Mouse (Mus musculus) heart, postnatal 0 days (tissue): ENCODE results near the gene Cdk5r1. TPM values are rescaled to one million over a fixed set of nuclear protein-coding genes. Genes with fewer than 3 reads are reported as not detected.

ENCODE experiments used
- ATAC-seq: fragments of 200-750 bp; cut with Nextera tagmentation; 2 replicates; pipeline ENCODE4 v1.8.0; 2017; ENCODE audit warnings: low read depth, moderate number of reproducible peaks, moderate library complexity; ENCODE audit not compliant: insufficient read depth
- DNase-seq: peaks from one replicate; pipeline ENCODE4 v3.0.0-alpha.2; 2016; ENCODE audit warnings: low spot score
- H3K27ac ChIP-seq: fragments of 300-500 bp; sonication (generic); 2 replicates; pipeline ENCODE4 v1.5.1; 2014; ENCODE audit warnings: low read depth, mild to moderate bottlenecking
- H3K27me3 ChIP-seq: fragments of 300-500 bp; sonication (generic); 2 replicates; pipeline ENCODE4 v1.6.1; 2014; ENCODE audit warnings: low read length, mixed read lengths; ENCODE audit not compliant: control insufficient read depth, insufficient read depth
- H3K36me3 ChIP-seq: fragments of 300-500 bp; sonication (generic); replicated peaks from 2 replicates; pipeline ENCODE4 v1.6.1; 2014; ENCODE audit warnings: low read length, mixed read lengths; ENCODE audit not compliant: control insufficient read depth, insufficient read depth
- H3K4me1 ChIP-seq: fragments of 300-500 bp; sonication (generic); 2 replicates; pipeline ENCODE4 v1.6.1; 2014; ENCODE audit warnings: antibody characterized with exemption; ENCODE audit not compliant: control insufficient read depth, insufficient read depth
- H3K4me2 ChIP-seq: fragments of 300-500 bp; sonication (generic); 2 replicates; pipeline ENCODE4 v1.6.1; 2014; ENCODE audit warnings: low read depth, mild to moderate bottlenecking, low read length, moderate library complexity
- H3K4me3 ChIP-seq: fragments of 300-500 bp; sonication (generic); 2 replicates; pipeline ENCODE4 v1.5.1; 2014; ENCODE audit warnings: low read depth, low read length
- H3K9ac ChIP-seq: fragments of 300-500 bp; sonication (generic); replicated peaks from 2 replicates; pipeline ENCODE4 v1.6.1; 2014; ENCODE audit warnings: low read depth, low read length, mixed read lengths
- H3K9me3 ChIP-seq: fragments of 300-500 bp; sonication (generic); replicated peaks from 2 replicates; pipeline ENCODE4 v1.6.1; 2016; ENCODE audit warnings: low read length; ENCODE audit not compliant: control insufficient read depth
- CTCF ChIP-seq: IDR thresholded peaks from 2 replicates; pipeline ENCODE4 v1.5.1; 2016; ENCODE audit warnings: antibody characterized with exemption, control low read depth, low read depth
- EP300 ChIP-seq: IDR thresholded peaks from 2 replicates; pipeline ENCODE4 v1.6.1; 2016; ENCODE audit warnings: antibody characterized with exemption, low read depth
- WGBS: fragments of 180-500 bp; shearing (Covaris S2); extraction: QIAGEN DNeasy Blood & Tissue Kit; methylation state at CpG from one replicate; pipeline ENCODE4 v1.1.7; 2014; 5-methylcytosine and 5-hydroxymethylcytosine counted together
- polyA plus RNA-seq: library from polyadenylated mRNA; unstranded; fragments of >200 nt; fragmentation: Nextera tagmentation; extraction: Ambion mirVana; gene quantifications from 2 replicates; pipeline ENCODE4 v1.2.1, GENCODE M21; 2015
- total RNA-seq: library from RNA; depleted of rRNA; stranded (reverse); fragments of >200 nt; gene quantifications from 2 replicates; pipeline ENCODE4 v1.2.3, GENCODE M21; 2014; ENCODE audit warnings: low replicate concordance

Gene Cdk5r1
- total and polyA plus RNA-seq, 2 experiments from 2014 or later: 0.31 to 0.33 TPM

DNA sequence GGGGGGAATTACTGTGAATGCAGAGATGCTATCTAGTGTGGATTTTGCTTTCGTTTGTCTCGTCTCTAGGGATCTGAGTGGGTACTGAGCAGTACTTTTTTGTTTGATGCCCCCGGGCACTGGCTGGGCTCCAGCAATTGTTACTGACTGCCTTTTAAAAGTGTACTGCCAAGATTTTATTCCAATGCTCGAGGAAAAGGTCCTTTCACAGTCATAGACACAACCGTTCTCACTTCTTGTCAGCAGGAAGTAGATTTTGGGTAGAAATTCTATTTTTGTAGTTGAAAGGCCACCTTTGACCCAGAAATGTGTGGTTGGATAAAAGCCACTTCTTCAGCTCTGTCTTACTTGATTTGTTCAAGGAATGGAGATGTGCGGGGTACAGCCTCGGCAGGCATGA is 37.0 kb downstream of the Cdk5r1 start:
- Histone ChIP-seq H3K36me3 (no peaks in the 10 kb centered on the region), H3K9me3 (no peaks in the 10 kb centered on the region), H3K9ac (no peak overlapping the region), H3K4me1 (peaks cover 4% of the 10 kb centered on the region; the same call in 1 of the 2 replicates), H3K4me2 (no peak overlapping the region), H3K27me3 (no peaks in the 10 kb centered on the region), H3K27ac (no peak overlapping the region), H3K4me3 (no peak overlapping the region)
- ATAC-seq: no peak
- DNase-seq: no peak
- TF ChIP-seq CTCF (no peak), EP300 (no peak)
- WGBS: 56% methylated on average over 7 of the region's 7 CpGs

DNA sequence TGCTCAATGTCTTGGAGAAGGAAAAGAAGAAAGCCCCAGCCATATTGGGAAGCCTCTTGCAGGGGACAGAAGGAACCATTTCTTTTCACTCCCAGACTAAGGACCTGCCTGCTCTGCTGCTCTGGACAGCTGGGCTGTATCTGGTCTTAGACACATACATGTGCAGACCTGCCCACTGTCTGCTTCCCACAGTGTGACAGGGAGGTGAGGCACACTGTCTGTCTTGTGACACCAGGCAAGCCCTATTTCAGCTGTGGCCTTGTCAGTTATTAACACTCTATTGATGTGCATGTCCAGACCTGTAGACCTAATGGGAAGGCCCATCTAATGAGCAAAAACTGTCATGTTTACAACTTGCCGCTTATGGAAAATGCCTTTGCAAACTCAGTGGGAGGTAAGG is 38.5 kb downstream of the Cdk5r1 start:
- WGBS: 83% methylated on average over 1 of the region's 1 CpGs
- ATAC-seq (no peak), DNase-seq (no peak)
- Histone ChIP-seq H3K4me1 (no peaks in the 10 kb centered on the region; the same call in 1 of the 2 replicates), H3K4me3 (no peak overlapping the region), H3K4me2 (no peak overlapping the region), H3K27me3 (no peaks in the 10 kb centered on the region), H3K9ac (no peak overlapping the region), H3K36me3 (no peaks in the 10 kb centered on the region), H3K27ac (no peak overlapping the region), H3K9me3 (no peaks in the 10 kb centered on the region)
- no peak for TF ChIP-seq EP300
- no peak for TF ChIP-seq CTCF

DNA sequence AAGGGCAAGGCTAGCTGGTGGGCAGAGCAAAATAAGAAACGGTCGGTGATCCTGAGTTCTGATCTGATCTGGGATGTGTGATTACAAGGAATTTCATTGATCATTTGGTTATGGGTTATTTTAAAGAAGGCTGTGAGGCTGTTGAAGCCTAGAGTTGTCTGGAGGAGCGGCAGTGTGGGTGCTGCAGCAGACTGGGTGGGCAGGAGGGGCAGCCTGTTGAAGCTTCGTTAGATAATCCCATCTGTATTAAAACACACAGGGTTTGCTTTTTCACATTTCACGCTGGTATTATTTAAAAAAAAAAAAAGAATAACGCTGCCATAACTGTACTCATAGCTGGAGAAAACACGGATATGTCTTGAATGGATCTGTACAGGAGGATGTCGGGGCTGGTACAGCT is 39.1 kb downstream of the Cdk5r1 start:
- H3K9me3 ChIP-seq: no peaks in the 10 kb centered on the region
- 76% methylated on average over 8 of the region's 8 CpGs for WGBS
- no peaks in the 10 kb centered on the region; the same call in 1 of the 2 replicates for H3K4me1 ChIP-seq
- no peak overlapping the region for H3K27ac ChIP-seq
- TF ChIP-seq CTCF (no peak), EP300 (no peak)
- no peak overlapping the region for H3K4me2 ChIP-seq
- DNase-seq (no peak), ATAC-seq (no peak)
- H3K9ac ChIP-seq: no peak overlapping the region
- no peaks in the 10 kb centered on the region for H3K36me3 ChIP-seq
- no peak overlapping the region for H3K4me3 ChIP-seq
- no peaks in the 10 kb centered on the region for H3K27me3 ChIP-seq

DNA sequence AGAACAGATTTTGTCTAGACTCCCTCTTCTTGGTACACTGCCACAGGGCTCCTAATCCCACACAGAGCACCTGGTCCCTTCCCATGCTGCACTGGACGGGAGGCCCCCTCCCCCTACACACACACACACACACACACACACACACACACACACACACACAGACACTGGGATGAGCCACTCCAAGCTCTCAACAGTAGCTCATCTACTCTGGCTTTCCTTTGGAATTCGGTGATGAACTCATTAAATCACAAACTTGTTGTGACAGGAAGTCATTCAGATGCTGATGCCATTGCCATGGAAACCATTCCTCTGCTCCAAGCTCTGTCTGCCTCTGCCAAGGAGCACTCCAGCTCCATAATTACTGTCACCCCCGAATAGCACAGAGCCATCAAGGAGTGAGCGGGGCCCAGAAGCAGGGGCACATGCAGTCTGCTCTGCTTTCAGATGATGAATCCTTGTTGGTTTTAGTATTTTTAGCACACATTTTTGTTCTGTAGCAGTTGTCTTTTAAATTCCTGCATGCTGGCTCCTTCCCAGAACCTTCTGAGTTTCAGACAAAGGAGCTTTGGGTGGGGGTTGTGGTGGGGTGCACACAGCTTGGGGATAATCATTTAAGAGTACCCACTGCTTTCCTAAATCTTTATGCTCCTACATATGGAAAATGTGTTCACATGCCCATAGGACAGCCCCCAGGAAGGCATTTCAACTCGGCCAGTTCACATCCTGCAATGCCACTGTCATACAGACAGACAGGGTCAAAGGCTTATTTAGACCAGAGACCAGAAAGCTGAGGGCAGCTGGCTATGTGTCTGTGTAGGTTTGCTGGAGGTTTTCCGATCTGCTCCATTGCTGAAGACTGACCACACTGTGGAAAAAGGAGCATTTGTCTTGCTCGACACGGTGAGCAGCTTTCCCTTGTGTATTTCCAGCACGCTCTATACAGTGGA is 41.9 kb downstream of the Cdk5r1 start:
- H3K9me3 ChIP-seq: no peaks in the 10 kb centered on the region
- no peaks in the 10 kb centered on the region for H3K36me3 ChIP-seq
- no peak overlapping the region for H3K27ac ChIP-seq
- no peaks in the 10 kb centered on the region for H3K27me3 ChIP-seq
- no peak overlapping the region for H3K9ac ChIP-seq
- H3K4me3 ChIP-seq: no peak overlapping the region
- DNase-seq: no peak
- WGBS: 33% methylated on average over 9 of the region's 9 CpGs
- no peak for ATAC-seq
- H3K4me2 ChIP-seq: no peak overlapping the region
- TF ChIP-seq EP300 (no peak), CTCF (no peak)
- peaks cover 13% of the 10 kb centered on the region for H3K4me1 ChIP-seq

DNA sequence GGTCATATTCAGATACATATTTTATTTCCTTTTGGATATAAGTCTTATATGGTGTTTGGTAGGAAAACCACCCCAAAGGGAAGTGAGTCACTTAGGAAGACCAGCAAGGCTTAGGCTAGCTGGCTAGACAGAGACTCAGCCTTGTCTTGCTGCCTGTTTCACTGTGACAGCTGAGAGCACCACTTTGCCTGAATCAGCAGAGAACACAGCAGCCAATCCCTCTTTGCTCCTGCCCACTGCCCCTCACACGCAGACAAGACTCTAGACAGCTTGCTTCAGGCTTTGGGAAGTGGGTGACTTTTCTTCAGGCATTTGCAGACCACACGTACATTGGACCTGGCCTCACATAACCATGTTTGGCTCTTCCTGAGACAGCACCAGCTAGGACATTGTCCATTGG is 44.3 kb downstream of the Cdk5r1 start:
- no peaks in the 10 kb centered on the region for H3K9me3 ChIP-seq
- TF ChIP-seq CTCF (no peak), EP300 (no peak)
- 60% methylated on average over 2 of the region's 2 CpGs for WGBS
- no peak overlapping the region for H3K4me2 ChIP-seq
- H3K27ac ChIP-seq: no peak overlapping the region
- no peak overlapping the region for H3K9ac ChIP-seq
- no peaks in the 10 kb centered on the region for H3K27me3 ChIP-seq
- H3K4me1 ChIP-seq: peaks cover 13% of the 10 kb centered on the region
- DNase-seq (no peak), ATAC-seq (no peak)
- no peaks in the 10 kb centered on the region for H3K36me3 ChIP-seq
- no peak overlapping the region for H3K4me3 ChIP-seq

DNA sequence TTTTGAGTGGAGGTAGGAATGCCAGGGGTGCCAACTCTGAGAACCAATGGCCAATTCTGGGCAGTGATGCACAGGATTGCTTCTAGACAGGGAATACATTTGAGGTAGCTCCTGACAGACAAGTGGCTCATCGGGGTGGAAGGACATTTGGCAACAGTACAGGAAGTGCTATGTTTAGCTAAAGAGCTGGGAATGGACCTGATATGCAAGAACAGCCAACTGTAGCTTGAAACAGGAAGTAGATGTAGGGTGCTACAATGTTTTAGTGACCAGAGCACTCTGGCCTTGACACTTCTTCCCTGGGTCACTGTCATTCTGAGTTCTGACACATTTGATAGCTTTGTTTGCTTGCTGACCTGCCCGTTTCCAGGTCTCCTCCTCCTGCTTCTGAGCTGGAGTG is 46.0 kb downstream of the Cdk5r1 start:
- ATAC-seq: peak; percentile 51
- H3K4me2 ChIP-seq: no peak overlapping the region; the same call in 1 of the 2 replicates

More for the DNA sequence above, 46.0 kb downstream of the Cdk5r1 start:
- 15% methylated on average over 2 of the region's 2 CpGs for WGBS
- Histone ChIP-seq H3K27me3 (no peaks in the 10 kb centered on the region), H3K4me3 (no peak overlapping the region), H3K27ac (peak overlapping the region; percentile 78), H3K4me1 (peaks cover 13% of the 10 kb centered on the region), H3K36me3 (no peaks in the 10 kb centered on the region), H3K9ac (no peak overlapping the region), H3K9me3 (no peaks in the 10 kb centered on the region)
- TF ChIP-seq CTCF: no peak
- TF ChIP-seq EP300: no peak
- DNase-seq: peak; percentile 44
